Mouse (Mus musculus) liver (tissue): ENCODE measurements around the gene Kcnk12.

Source experiments
- DNase-seq: peaks from one replicate; pipeline ENCODE4 v3.0.0-alpha.2; 2020; ENCODE audit warnings: mixed read lengths

The Kcnk12 gene

GRCm38 (mm10) chr17:87696814-87697213 lies 101.0 kb downstream of the Kcnk12 start:
- DNase-seq = no peak

- DNase-seq = no peak
Measured at GRCm38 (mm10) chr17:87695874-87696465, 101.8 kb downstream of the Kcnk12 start.
